Comparison of ENCODE assay signal across 8 mouse cellular contexts in genomic region chr14:57664311-57664821, GRCm38 (mm10). TPM values are rescaled to one million over a fixed set of nuclear protein-coding genes. Genes with fewer than 3 reads are reported as not detected.
DNase-seq lines count a peak whose midpoint lies in the region; ATAC-seq and TF ChIP-seq lines count a peak whose summit lies in the region.

No protein-coding gene starts in this region.

- H3K9me3 ChIP-seq in heart, embryonic 11.5 days (replicated peaks; ENCODE audit: control insufficient read depth, low read length) = no peaks in the 10 kb centered on the region
- H3K9me3 ChIP-seq in ES-Bruce4 (replicated peaks; ENCODE audit: control insufficient read depth, insufficient read depth, low read length, poor library complexity, severe bottlenecking) = no peaks in the 10 kb centered on the region
- H3K9me3 ChIP-seq in liver, embryonic 11.5 days (ENCODE audit: control insufficient read depth, low read length) = no peaks in the 10 kb centered on the region
- no peaks in the 10 kb centered on the region for H3K9me3 ChIP-seq in neural tube, embryonic 15.5 days (replicated peaks)

- H3K4me1 ChIP-seq in heart, embryonic 11.5 days (ENCODE audit: control insufficient read depth, insufficient read depth, low read length) = peaks cover 3% of the 10 kb centered on the region; the same call in 1 of the 2 replicates
- H3K4me1 ChIP-seq in ES-Bruce4 (ENCODE audit: control insufficient read depth, insufficient read depth, low read length) = no peaks in the 10 kb centered on the region
- H3K4me1 ChIP-seq in cortical plate, adult 2 months (ENCODE audit: control insufficient read depth, insufficient read depth, low read length) = no peaks in the 10 kb centered on the region
- peaks cover 9% of the 10 kb centered on the region; the same call in 1 of the 2 replicates for H3K4me1 ChIP-seq in liver, embryonic 11.5 days (replicated peaks; ENCODE audit: control insufficient read depth, insufficient read depth, low read length)
- H3K4me1 ChIP-seq in neural tube, embryonic 15.5 days = peaks cover 26% of the 10 kb centered on the region

- DNase-seq in heart, adult 8-10 months (ENCODE audit: low spot score) = no peak
- DNase-seq in heart, postnatal 4 days = peak; percentile 31
- DNase-seq in liver, embryonic 11.5 days (ENCODE audit: low spot score) = no peak
- no peak for DNase-seq in right cerebral cortex, postnatal 4 days

- no peak for TF ChIP-seq CTCF in ES-Bruce4 (IDR thresholded peaks at IDR 0.05; ENCODE audit: low read depth, low read length)
- TF ChIP-seq CTCF in cortical plate, adult 2 months (IDR thresholded peaks at IDR 0.05; ENCODE audit: extremely low read depth, insufficient read depth, low read length) = no peak

- H3K9ac ChIP-seq in heart, embryonic 11.5 days (ENCODE audit: low read depth, low read length) = peak overlapping the region; percentile 93
- peak overlapping the region; percentile 79 for H3K9ac ChIP-seq in ES-Bruce4 (ENCODE audit: low read depth, poor library complexity, severe bottlenecking)
- H3K9ac ChIP-seq in liver, embryonic 11.5 days (ENCODE audit: low read depth, low read length) = peak overlapping the region; percentile 95
- H3K9ac ChIP-seq in neural tube, embryonic 15.5 days (replicated peaks) = peak overlapping the region; percentile 92

- H3K27ac ChIP-seq in heart, embryonic 11.5 days (ENCODE audit: low read depth, low read length) = peak overlapping the region; percentile 94
- H3K27ac ChIP-seq in ES-Bruce4 (ENCODE audit: insufficient read depth, low read length) = peak overlapping the region; percentile 3; the same call in 1 of the 2 replicates
- H3K27ac ChIP-seq in cortical plate, adult 2 months (ENCODE audit: insufficient read depth, low read length) = no peak overlapping the region; the same call in 1 of the 2 replicates
- H3K27ac ChIP-seq in liver, embryonic 11.5 days (ENCODE audit: low read depth, low read length) = peak overlapping the region; percentile 90
- peak overlapping the region; percentile 99 for H3K27ac ChIP-seq in neural tube, embryonic 15.5 days (replicated peaks)

- peak overlapping the region; percentile 89 for H3K4me2 ChIP-seq in heart, embryonic 11.5 days
- H3K4me2 ChIP-seq in liver, embryonic 11.5 days = peak overlapping the region; percentile 86
- peak overlapping the region; percentile 75 for H3K4me2 ChIP-seq in neural tube, embryonic 15.5 days

- no peaks in the 10 kb centered on the region for H3K27me3 ChIP-seq in heart, embryonic 11.5 days (ENCODE audit: control insufficient read depth, insufficient read depth, low read length)
- no peaks in the 10 kb centered on the region for H3K27me3 ChIP-seq in ES-Bruce4 (ENCODE audit: control insufficient read depth, insufficient read depth, low read length, poor library complexity, severe bottlenecking)
- H3K27me3 ChIP-seq in liver, embryonic 11.5 days (replicated peaks; ENCODE audit: control insufficient read depth, insufficient read depth, low read length) = no peaks in the 10 kb centered on the region
- H3K27me3 ChIP-seq in neural tube, embryonic 15.5 days (replicated peaks) = no peaks in the 10 kb centered on the region

- H3K36me3 ChIP-seq in heart, embryonic 11.5 days (ENCODE audit: control insufficient read depth, insufficient read depth, low read length) = no peaks in the 10 kb centered on the region
- H3K36me3 ChIP-seq in ES-Bruce4 (ENCODE audit: control insufficient read depth, insufficient read depth, low read length, poor library complexity, severe bottlenecking) = peaks cover 7% of the 10 kb centered on the region
- no peaks in the 10 kb centered on the region; the same call in 1 of the 2 replicates for H3K36me3 ChIP-seq in liver, embryonic 11.5 days (ENCODE audit: control insufficient read depth, insufficient read depth, low read length)
- H3K36me3 ChIP-seq in neural tube, embryonic 15.5 days = no peaks in the 10 kb centered on the region

- TF ChIP-seq EP300 in ES-Bruce4 (IDR thresholded peaks at IDR 0.05; ENCODE audit: insufficient read depth, low read depth, low read length) = no peak

- TF ChIP-seq POLR2A in ES-Bruce4 (IDR thresholded peaks at IDR 0.05; ENCODE audit: insufficient read depth, low read length) = no peak
- no peak for TF ChIP-seq POLR2A in cortical plate, adult 2 months (IDR thresholded peaks at IDR 0.05; ENCODE audit: extremely low read depth, insufficient read depth, low read length)

- H3K4me3 ChIP-seq in heart, embryonic 11.5 days (ENCODE audit: low read depth, low read length) = peak overlapping the region; percentile 86
- peak overlapping the region; percentile 87 for H3K4me3 ChIP-seq in ES-Bruce4 (ENCODE audit: low read depth, low read length)
- peak overlapping the region; percentile 100 for H3K4me3 ChIP-seq in cortical plate, adult 2 months (ENCODE audit: insufficient read depth, low read length)
- peak overlapping the region; percentile 93 for H3K4me3 ChIP-seq in liver, embryonic 11.5 days (ENCODE audit: low read depth, low read length)
- H3K4me3 ChIP-seq in neural tube, embryonic 15.5 days (replicated peaks) = peak overlapping the region; percentile 89

- under 1% methylated on average over 19 of the region's 19 CpGs for WGBS in heart, embryonic 11.5 days (ENCODE audit: insufficient replicate concordance)
- under 1% methylated on average over 19 of the region's 19 CpGs for WGBS in liver, embryonic 11.5 days
- WGBS in neural tube, embryonic 15.5 days = under 1% methylated on average over 19 of the region's 19 CpGs

- ATAC-seq in heart, embryonic 11.5 days (replicated peaks; ENCODE audit: insufficient number of reproducible peaks, low FRiP score, low TSS enrichment) = 0 out of 2 replicates have a peak, but pooled peaks have one; percentile 58
- peak; percentile 48 for ATAC-seq in liver, embryonic 11.5 days (replicated peaks; ENCODE audit: low FRiP score)
- peak; percentile 63 for ATAC-seq in neural tube, embryonic 15.5 days (ENCODE audit: low FRiP score)

RNA-seq across cellular contexts. Expression of gene Xpo4, which starts 0.9 kb away (rescaled TPM):
- 21.8 and 23.7 TPM in 2 replicates for polyA plus RNA-seq in heart, embryonic 11.5 days (2014; fragmentation: Nextera tagmentation; extraction: Ambion mirVana)
- 10 to 100 TPM; 12.0 to 14.1 (median 13.1) TPM for total RNA-seq in heart, adult 8-10 months (2022)
- 64.0 and 64.1 TPM in 2 replicates for polyA plus RNA-seq in ES-Bruce4 (2011; ENCODE audit: insufficient read depth, insufficient read length, low read depth, missing spikeins)
- 6.7 and 7.1 TPM in 2 replicates for polyA plus RNA-seq in cortical plate, adult 2 months (2012; rRNA removed)
- 10 to 100 TPM; 19.9 to 21.9 TPM for total RNA-seq in heart, postnatal 4 days (2021)
- polyA plus RNA-seq in liver, embryonic 11.5 days (2014; fragmentation: Nextera tagmentation; extraction: Ambion mirVana) = 40.0 and 44.4 TPM in 2 replicates
- polyA plus RNA-seq in neural tube, embryonic 15.5 days (2015; fragmentation: Nextera tagmentation; extraction: Ambion mirVana) = 11.0 and 13.3 TPM in 2 replicates
